Mouse (Mus musculus) gonadal fat pad, adult 2 months (tissue): ENCODE measurements around the gene Gbp5. TPM values are rescaled to one million over a fixed set of nuclear protein-coding genes. Genes with fewer than 3 reads are reported as not detected.
"Not testable (repeated sequence)": the region's sequence is repeated elsewhere in the genome, so short reads cannot be mapped to it uniquely, and the experiment has no call there.

Experiments used
- DNase-seq: peaks from one replicate; pipeline ENCODE4 v3.0.0-alpha.2; 2012; ENCODE audit warnings: low read depth
- polyA plus RNA-seq: library from polyadenylated mRNA; depleted of rRNA; stranded (reverse); fragments of >200 nt; gene quantifications from 2 replicates; pipeline ENCODE4 v1.2.3, GENCODE M21; 2012; rRNA removed

Gbp5 gene
- polyA plus RNA-seq, 1 experiment = 2.8 TPM

DNA sequence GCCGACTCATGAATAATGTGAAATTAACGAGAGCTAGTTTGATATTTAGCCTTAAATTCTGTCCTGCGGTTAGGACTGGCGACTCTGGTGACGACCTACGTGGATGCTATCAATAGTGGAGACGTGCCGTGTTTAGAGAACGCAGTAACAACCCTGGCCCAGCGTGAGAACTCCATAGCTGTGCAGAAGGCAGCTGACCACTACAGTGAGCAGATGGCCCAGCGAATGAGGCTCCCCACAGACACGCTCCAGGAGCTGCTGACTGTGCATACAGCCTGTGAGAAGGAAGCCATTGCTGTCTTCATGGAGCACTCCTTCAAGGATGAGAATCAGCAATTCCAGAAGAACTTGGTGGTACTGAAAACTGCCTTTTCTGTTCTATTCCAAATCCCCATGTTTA is 49.0 kb downstream of the Gbp5 start:
- not testable (repeated sequence) for DNase-seq

DNA sequence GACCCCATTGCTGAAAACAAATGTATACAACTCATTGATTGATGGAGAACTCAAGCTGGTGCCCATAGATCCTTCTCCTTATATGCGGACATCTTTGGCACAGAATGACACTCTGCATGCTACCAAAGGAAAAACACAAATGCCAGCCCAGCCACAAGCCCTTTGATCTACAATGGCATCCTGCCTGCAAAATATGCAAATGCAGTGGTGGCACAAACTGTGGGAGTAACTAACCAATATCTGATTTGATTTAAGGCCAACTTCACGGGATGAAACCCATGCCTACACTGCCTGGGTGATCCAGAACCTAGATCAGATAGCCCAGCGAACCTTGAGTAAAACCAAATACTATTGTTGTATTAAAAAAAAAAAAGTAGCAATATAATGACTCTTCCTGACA is 52.9 kb downstream of the Gbp5 start:
- no peak for DNase-seq

DNA sequence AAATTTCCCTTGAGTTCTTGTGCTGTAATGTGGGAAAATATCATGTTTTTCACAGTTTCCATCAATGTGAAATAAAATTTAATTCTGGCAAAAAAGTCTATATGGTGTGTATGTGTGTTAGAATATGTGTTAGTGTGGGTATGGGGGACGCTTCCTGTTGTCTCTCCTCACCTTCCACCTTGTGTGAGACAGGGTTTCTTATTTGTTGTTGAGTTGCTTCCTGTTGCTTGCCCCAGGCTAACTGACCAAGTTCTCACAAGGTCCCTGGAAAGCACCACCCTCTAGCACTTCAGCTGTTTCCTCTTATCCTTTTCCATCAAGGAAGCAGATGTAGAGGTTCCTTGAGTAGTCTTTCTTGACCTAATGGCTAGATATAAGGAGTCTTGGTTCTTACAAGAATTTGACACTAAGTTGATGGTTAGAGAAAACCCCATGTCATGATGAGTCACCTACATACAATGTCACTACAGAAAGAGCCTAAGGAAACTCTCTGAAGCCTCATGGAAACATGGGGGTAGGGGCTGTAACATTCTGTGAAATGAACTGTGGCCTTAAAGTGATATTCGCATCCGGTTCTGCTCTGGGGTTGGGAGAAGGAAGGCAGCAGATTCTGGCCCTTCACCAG is 56.4 kb downstream of the Gbp5 start:
- no peak for DNase-seq

DNA sequence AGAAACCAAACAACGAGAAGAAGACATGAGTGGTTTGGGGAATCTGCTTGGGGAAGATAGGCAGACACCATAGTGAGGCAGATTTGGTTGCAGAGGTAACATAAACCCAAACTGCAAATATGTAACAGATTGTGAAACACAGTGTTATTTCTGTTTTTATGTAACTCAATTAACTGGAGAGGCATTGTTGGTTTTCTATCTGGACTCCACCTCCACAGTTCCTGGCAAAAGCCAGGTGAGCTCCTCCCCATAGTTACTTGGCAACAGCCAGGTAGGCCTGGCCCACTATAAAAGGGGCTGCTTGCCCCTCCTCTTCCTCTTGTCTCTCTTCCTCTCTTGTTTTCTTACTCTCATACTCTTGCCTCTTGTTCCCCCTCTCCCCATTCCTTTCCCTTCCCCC is 60.8 kb downstream of the Gbp5 start:
- DNase-seq = no peak

DNA sequence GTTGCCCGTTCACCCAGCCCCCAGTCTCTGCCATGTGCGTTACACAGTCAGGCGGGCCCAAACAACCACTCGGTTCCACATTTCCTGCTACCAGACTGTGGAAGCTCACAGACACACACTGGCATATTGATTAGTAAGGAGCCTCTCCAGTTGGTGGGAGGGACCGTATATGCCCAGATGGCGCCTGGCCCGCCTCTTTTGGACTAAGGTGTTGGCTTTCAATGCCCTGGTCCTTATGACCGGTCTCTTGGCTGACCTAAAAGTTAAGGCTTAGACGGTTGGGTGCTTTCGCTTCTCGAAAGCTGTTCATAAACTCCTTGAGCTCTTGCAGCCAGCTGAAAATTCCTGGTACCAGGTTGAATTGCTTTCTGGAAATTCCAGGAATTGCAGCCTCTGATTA is 61.8 kb downstream of the Gbp5 start:
- DNase-seq = no peak

DNA sequence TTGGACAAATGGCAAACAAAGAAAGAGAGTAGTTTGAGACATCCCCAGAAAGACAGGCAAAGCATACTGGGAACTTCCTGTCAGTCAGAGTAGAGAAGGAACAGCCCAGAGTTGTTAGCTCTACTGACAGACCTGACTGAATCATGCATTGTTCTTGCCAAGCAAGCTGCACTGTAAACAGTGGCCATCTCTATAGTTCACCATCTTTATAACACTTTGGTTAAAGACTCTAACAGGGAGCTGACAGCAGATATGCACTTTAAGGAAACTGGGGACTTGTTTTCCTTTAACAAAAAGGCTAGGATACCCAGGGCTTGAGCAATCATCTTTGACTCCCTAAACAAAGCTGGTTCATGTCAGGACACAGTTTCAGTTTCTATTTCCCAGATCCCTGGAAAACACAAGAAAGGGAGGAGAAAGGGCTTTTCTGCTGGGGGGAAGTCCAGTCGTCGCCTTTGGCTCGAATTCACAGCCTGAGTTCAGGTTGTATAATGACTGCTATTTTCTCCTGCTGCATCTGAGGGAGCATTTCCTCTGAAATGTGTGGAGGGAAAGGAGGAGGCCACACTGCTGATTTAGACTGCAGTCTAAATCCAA is 66.0 kb downstream of the Gbp5 start, which contains the start of gene Gbp3:
TSS of gene Gbp3 (plus strand) at position 395 of the 597 bp plus-strand sequence.
- DNase-seq = no peak

DNA sequence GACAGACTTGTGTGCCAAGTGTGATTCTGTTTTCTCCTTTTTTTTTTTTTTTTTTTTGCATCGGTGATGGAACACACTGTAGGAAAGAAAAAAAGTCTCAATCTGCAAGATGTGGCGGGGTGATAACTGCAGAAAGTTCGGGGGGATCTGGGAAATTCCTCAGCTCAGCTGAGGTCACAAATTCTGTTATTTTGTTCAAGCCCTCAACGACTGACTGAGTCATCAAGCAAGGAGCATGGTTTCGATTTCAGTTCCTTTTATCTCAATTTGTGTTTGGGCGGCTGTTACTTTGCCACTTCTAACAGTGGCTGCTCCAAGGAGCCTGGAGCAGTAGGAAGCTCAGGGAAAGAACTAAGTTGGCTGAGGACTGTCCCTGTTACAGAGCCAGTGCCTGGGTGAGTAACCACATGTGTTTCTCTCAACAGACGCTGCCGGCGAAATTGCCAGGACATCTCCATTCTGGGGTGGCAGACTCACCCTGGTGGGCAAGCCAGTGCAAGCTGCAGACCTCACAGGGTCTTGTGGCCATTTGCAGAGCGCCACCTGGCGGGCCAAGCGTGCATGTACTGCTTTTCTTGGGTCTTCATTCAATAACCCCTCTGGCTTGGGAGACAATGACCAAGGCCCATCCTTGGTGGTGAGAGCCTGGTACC is 66.6 kb downstream of the Gbp5 start:
- no peak for DNase-seq

DNA sequence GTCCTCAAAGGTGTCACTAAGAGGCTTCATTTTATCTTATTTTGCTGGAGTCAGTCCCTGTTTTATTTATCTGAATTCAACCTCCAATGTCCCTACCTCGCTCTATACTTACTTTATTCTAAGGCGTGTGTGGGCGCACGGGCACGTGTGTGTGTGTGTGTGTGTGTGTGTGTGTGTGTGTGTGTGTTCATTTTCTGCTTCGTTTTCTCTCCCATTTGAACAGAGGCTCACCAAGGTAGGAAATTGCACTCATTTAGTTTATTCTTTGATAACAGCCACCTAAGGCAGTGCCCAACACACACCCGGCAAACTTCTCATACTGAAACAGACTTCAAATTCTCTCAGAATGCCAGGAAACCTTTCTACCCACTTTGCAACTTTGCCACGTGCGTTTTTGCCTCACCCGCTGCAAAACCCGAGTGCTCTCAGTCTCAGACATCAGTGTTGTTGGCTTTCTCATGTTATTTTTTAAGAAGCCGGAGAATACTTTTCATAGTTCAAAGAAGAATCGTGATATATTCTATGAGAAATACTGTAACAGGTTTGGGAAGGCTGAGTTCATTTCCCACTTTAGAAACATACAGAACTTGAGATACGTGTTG is 67.4 kb downstream of the Gbp5 start:
- no peak for DNase-seq

DNA sequence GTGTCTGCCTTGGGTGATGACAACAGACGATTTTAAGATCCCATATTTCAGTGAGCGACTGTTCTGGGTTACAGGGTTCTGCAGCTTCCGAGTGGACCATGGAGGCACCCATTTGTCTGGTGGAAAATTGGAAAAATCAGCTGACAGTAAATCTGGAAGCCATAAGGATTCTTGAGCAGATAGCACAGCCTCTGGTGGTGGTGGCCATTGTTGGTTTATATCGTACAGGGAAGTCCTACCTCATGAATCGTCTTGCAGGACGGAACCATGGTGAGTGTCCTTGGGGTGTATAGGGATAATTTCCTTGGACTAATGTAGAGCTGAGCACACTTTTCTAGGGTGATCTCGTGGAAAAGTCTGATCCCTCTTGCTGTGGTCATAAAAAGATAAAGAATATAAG is 67.9 kb downstream of the Gbp5 start:
- DNase-seq = no peak

DNA sequence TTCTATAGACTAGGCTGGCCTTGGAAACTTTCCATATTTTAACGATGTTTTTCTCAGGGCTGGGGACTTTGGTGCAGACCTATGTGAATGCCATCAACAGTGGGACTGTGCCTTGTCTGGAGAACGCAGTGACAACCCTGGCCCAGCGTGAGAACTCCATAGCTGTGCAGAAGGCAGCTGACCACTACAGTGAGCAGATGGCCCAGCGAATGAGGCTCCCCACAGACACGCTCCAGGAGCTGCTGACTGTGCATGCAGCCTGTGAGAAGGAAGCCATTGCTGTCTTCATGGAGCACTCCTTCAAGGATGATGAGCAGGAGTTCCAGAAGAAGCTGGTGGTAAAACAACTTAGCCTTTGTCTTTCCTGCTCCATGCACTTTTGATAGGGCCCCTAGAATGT is 73.7 kb downstream of the Gbp5 start:
- DNase-seq = not testable (repeated sequence)

DNA sequence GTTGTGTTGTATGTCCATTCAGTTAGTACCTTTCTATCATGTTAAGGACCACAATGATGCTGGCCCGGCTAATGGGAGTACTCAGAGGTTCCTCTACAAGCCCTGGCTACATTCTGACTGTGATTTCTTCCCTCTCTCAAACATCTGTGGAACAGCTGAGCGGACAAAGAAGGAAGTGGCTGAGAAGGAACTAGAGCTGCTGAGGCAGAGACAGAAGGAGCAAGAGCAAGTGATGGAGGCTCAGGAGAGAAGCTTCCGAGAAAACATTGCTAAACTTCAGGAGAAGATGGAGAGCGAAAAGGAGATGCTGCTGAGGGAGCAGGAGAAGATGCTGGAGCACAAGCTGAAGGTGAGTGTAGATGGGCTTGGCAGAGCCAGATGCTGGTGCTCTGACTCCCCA is 77.0 kb downstream of the Gbp5 start:
- DNase-seq = no peak

Other genes starting within 250 kb of the Gbp5 start
- 39.3 and 56.7 TPM in 2 replicates for gene Pdlim5, start 98.3 kb upstream of the Gbp5 start, polyA plus RNA-seq
- 3.0 and 4.0 TPM in 2 replicates for gene Gbp7, start 36.4 kb downstream of the Gbp5 start, polyA plus RNA-seq
- gene Gbp3, start 66.0 kb downstream of the Gbp5 start, polyA plus RNA-seq = 16.8 and 22.7 TPM in 2 replicates
- gene Gbp2b, start 100.9 kb downstream of the Gbp5 start, polyA plus RNA-seq = 0.11 and 0.15 TPM in 2 replicates
- 12.4 and 21.7 TPM in 2 replicates for gene Gbp2, start 126.6 kb downstream of the Gbp5 start, polyA plus RNA-seq
- 7.2 and 7.5 TPM in 2 replicates for gene Kyat3, start 207.1 kb downstream of the Gbp5 start, polyA plus RNA-seq